Mouse (Mus musculus): ENCODE results near the gene Olfr389.

- TF ChIP-seq CTCF (IDR thresholded peaks at IDR 0.05; ENCODE audit: extremely low read depth, insufficient read depth, insufficient read length, insufficient replicate concordance) (no peak), POLR2A (IDR thresholded peaks at IDR 0.05; ENCODE audit: low read depth, low read length) (no peak)
Measured at GRCm38 (mm10) chr11:73780613-73781012, at the start of gene Olfr389.

Measured in spleen, adult 2 months (tissue).